Mouse (Mus musculus): ENCODE results near the gene Sfmbt1.

- no peak for TF ChIP-seq CTCF (conservative IDR thresholded peaks at IDR 0.05; ENCODE audit: low read length)
- TF ChIP-seq NANOG (IDR thresholded peaks at IDR 0.05; ENCODE audit: borderline replicate concordance, low read length): no peak
- no peak for TF ChIP-seq POU5F1 (IDR thresholded peaks at IDR 0.05; ENCODE audit: borderline replicate concordance, low read length)
These were observed 70.0 kb downstream of the Sfmbt1 start for GRCm38 (mm10) chr14:30784614-30785013.
